Mouse (Mus musculus) myocyte (in vitro differentiated cells): ENCODE data around the gene Hnrnpk.

Experiments used
- CEBPB ChIP-seq: IDR thresholded peaks from 2 replicates; pipeline ENCODE4 v1.6.1; 2011; ENCODE audit warnings: mild to moderate bottlenecking, moderate library complexity; ENCODE audit not compliant: poor library complexity, insufficient read depth, severe bottlenecking
- MAX ChIP-seq: IDR thresholded peaks from one replicate; pipeline ENCODE4 v1.6.1; 2011; ENCODE audit warnings: low read depth, mild to moderate bottlenecking, control low read depth
- MYOD1 ChIP-seq, 3 experiments: IDR thresholded peaks; one replicate each; pipeline ENCODE4 v1.6.1; 2011; ENCODE audit warnings: control low read depth in 2 of 3, low read depth in 2 of 3, mild to moderate bottlenecking in 2 of 3, moderate library complexity in 1 of 3; ENCODE audit not compliant: insufficient read length in 2 of 3, control insufficient read depth in 1 of 3
- POLR2A ChIP-seq: IDR thresholded peaks from one replicate; pipeline ENCODE4 v1.6.1; 2011; ENCODE audit warnings: low read depth, mild to moderate bottlenecking, control low read depth, moderate library complexity; ENCODE audit not compliant: insufficient read length
- POLR2AphosphoS2 ChIP-seq: IDR thresholded peaks from one replicate; pipeline ENCODE4 v1.6.1; 2011; ENCODE audit warnings: low read depth, control low read depth; ENCODE audit not compliant: insufficient read length
- TCF12 ChIP-seq: IDR thresholded peaks from one replicate; pipeline ENCODE4 v1.6.1; 2011; ENCODE audit warnings: mild to moderate bottlenecking, control low read depth; ENCODE audit not compliant: poor library complexity, insufficient read depth, severe bottlenecking
- USF1 ChIP-seq: IDR thresholded peaks from one replicate; pipeline ENCODE4 v1.6.1; 2011; ENCODE audit warnings: low read depth, mild to moderate bottlenecking, control low read depth, moderate library complexity

GRCm38 (mm10) chr13:58358629-58359303 is 44.4 kb downstream of the Hnrnpk start, which contains the start of gene Kif27:
- TF ChIP-seq TCF12 (no peak), POLR2A (no peak), CEBPB (no peak), POLR2AphosphoS2 (no peak), MAX (no peak), USF1 (no peak), MYOD1 (IDR thresholded peaks at IDR 0.05; ENCODE audit: control insufficient read depth in 1 of 3, insufficient read length in 2 of 3, low read depth in 2 of 3) (peak in 1 of 3 experiments; percentile 18)
